Mouse (Mus musculus): ENCODE measurements around the gene Xab2. TPM values are rescaled to one million over a fixed set of nuclear protein-coding genes. Genes with fewer than 3 reads are reported as not detected.
A peak's percentile ranks its signal among the peaks of the same experiment; 100 is the strongest.

Xab2 gene
- 71.6 and 74.6 TPM in 2 replicates for polyA plus RNA-seq (2016; fragmentation: Nextera tagmentation; extraction: Ambion mirVana)

DNA sequence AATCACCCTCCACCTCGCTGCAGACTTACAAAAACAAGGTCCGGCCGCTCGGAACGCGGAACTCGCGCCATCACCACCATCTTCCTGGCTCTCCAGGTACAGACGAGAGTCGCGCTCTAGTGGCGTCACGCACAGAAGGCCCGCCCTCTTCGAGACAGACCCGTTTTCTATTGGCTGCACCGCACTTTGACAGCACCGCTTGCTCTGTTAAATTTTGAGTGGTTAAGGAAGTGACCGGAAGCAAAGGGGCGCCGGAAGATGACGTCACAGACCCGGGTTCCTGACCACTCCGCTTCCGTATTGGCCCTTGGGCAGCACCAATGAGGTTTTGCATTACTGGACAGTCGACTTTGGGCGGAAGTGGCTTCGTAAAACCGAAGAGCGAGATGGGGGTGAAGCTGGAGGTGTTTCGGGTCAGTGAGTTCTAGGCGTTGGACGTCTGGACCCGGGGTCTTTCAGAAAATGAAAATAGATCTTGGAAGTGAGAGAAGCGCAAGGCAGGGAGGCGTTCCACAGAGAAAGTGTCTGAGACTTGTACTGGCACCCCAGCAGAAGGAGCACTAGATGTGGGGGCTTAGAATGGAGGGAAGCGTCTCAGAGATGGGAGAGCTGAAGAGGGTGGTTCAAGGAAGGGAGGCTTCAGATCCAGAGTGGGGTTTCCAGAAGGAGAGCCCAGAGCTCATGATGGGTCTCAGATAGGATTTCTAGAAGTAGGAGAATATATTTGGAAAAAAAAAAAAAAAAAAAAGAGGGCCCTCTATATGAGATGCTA, at the start of gene Xab2, which contains the start of gene Pet100:
Xab2 (minus strand) TSS at position 118 of the 772 bp plus-strand sequence.
Pet100 (plus strand) TSS at position 350 of the 772 bp plus-strand sequence.
- H3K27me3 ChIP-seq (ENCODE audit: insufficient read depth, poor library complexity, severe bottlenecking): no peaks in the 10 kb centered on the region
- whole genome bisulfite sequencing: under 1% methylated on average over 37 of the region's 37 CpGs
- peak; percentile 100 for DNase-seq (ENCODE audit: low spot score)

DNA sequence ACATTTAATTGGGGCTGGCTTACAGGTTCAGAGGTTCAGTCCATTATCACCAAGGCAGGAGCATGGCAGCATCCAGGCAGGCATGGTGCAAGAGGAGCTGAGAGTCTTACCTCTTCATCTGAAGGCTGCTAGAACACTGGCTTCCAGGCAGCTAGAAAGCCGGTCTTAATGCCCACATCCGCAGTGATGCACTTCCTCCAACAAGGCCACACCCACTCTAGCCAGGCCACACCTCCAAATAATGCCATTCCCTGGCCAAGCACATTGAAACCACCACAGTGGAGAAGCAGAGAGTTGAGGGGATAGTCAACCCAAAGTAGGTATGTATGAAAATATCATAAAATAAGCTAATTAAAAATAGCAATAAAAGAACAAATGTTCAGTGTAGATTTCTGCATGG, 49.3 kb upstream of the Xab2 start:
- no peaks in the 10 kb centered on the region for H3K36me3 ChIP-seq
- no peak overlapping the region for H3K4me3 ChIP-seq
- H3K27me3 ChIP-seq (ENCODE audit: insufficient read depth, poor library complexity, severe bottlenecking): no peaks in the 10 kb centered on the region
- no peaks in the 10 kb centered on the region for H3K9me3 ChIP-seq
- 86% methylated on average over 2 of the region's 2 CpGs for WGBS
- DNase-seq (ENCODE audit: low spot score): no peak
- peaks cover 6% of the 10 kb centered on the region; the same call in 1 of the 2 replicates for H3K4me1 ChIP-seq (replicated peaks)
- no peak overlapping the region for H3K27ac ChIP-seq

More for the DNA sequence above, at the start of gene Xab2, which contains the start of gene Pet100:
- Histone ChIP-seq H3K36me3 (peaks cover 24% of the 10 kb centered on the region), H3K4me1 (replicated peaks) (peaks cover 23% of the 10 kb centered on the region), H3K27ac (peak within 1 kb of the TSS; percentile 85), H3K4me3 (peak within 1 kb of the TSS; percentile 93), H3K9me3 (no peaks in the 10 kb centered on the region)

GRCm38 (mm10) chr8:3665507-3665906, 44.4 kb upstream of the Xab2 start, which contains the start of gene Mcemp1:
Mcemp1 (plus strand) TSS chr8:3665754.
- Histone ChIP-seq H3K4me1 (replicated peaks) (no peaks in the 10 kb centered on the region), H3K36me3 (no peaks in the 10 kb centered on the region), H3K27ac (no peak within 1 kb of the TSS), H3K4me3 (no peak within 1 kb of the TSS), H3K27me3 (ENCODE audit: insufficient read depth, poor library complexity, severe bottlenecking) (no peaks in the 10 kb centered on the region), H3K9me3 (no peaks in the 10 kb centered on the region)
- 71% methylated on average over 6 of the region's 6 CpGs for WGBS
- DNase-seq (ENCODE audit: low spot score): no peak

GRCm38 (mm10) chr8:3664405-3664804, 43.3 kb upstream of the Xab2 start:
- Histone ChIP-seq H3K36me3 (no peaks in the 10 kb centered on the region), H3K4me1 (replicated peaks) (no peaks in the 10 kb centered on the region), H3K27me3 (ENCODE audit: insufficient read depth, poor library complexity, severe bottlenecking) (no peaks in the 10 kb centered on the region), H3K27ac (no peak overlapping the region), H3K9me3 (no peaks in the 10 kb centered on the region), H3K4me3 (no peak overlapping the region)
- 69% methylated on average over 5 of the region's 5 CpGs for WGBS
- DNase-seq (ENCODE audit: low spot score): no peak

GRCm38 (mm10) chr8:3660889-3661288, 39.8 kb upstream of the Xab2 start:
- Histone ChIP-seq H3K4me1 (replicated peaks) (peaks cover 14% of the 10 kb centered on the region), H3K27me3 (ENCODE audit: insufficient read depth, poor library complexity, severe bottlenecking) (no peaks in the 10 kb centered on the region), H3K4me3 (no peak overlapping the region), H3K9me3 (no peaks in the 10 kb centered on the region), H3K36me3 (no peaks in the 10 kb centered on the region), H3K27ac (no peak overlapping the region)
- 79% methylated on average over 8 of the region's 8 CpGs for WGBS
- DNase-seq (ENCODE audit: low spot score): no peak

GRCm38 (mm10) chr8:3656725-3657381, 35.7 kb upstream of the Xab2 start:
- Histone ChIP-seq H3K9me3 (no peaks in the 10 kb centered on the region), H3K36me3 (no peaks in the 10 kb centered on the region), H3K27me3 (ENCODE audit: insufficient read depth, poor library complexity, severe bottlenecking) (no peaks in the 10 kb centered on the region), H3K4me3 (peak overlapping the region; percentile 29; the same call in 1 of the 2 replicates), H3K4me1 (replicated peaks) (peaks cover 14% of the 10 kb centered on the region), H3K27ac (no peak overlapping the region)
- 27% methylated on average over 7 of the region's 7 CpGs for WGBS
- peak; percentile 51 for DNase-seq (ENCODE audit: low spot score)

DNA sequence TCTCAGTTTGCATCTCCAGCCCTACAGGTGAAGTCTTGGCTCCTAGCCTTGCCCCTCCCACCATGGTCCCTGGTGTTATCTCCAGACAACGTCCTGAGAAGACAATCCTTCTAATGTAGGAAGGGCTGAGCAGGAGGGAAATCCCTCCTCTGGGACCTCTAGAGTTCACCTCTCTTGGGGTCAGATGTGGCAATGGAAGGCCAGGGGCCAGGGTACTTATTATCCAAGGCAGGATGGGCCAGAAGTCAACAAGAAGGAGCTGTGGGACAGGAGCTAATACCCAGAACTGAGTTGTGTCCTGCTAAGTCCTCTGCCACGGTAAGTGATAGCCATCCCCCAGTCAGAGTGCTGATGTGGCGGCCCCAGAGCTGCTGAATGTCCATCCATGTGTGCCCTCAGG, 34.4 kb upstream of the Xab2 start, which contains the start of gene Retn:
Retn (plus strand) TSS at position 245 of the 400 bp plus-strand sequence.
- Histone ChIP-seq H3K4me1 (replicated peaks) (peaks cover 14% of the 10 kb centered on the region), H3K36me3 (no peaks in the 10 kb centered on the region), H3K4me3 (no peak within 1 kb of the TSS), H3K27me3 (ENCODE audit: insufficient read depth, poor library complexity, severe bottlenecking) (no peaks in the 10 kb centered on the region), H3K27ac (no peak within 1 kb of the TSS), H3K9me3 (no peaks in the 10 kb centered on the region)
- 67% methylated on average over 3 of the region's 3 CpGs for WGBS
- DNase-seq (ENCODE audit: low spot score): no peak

DNA sequence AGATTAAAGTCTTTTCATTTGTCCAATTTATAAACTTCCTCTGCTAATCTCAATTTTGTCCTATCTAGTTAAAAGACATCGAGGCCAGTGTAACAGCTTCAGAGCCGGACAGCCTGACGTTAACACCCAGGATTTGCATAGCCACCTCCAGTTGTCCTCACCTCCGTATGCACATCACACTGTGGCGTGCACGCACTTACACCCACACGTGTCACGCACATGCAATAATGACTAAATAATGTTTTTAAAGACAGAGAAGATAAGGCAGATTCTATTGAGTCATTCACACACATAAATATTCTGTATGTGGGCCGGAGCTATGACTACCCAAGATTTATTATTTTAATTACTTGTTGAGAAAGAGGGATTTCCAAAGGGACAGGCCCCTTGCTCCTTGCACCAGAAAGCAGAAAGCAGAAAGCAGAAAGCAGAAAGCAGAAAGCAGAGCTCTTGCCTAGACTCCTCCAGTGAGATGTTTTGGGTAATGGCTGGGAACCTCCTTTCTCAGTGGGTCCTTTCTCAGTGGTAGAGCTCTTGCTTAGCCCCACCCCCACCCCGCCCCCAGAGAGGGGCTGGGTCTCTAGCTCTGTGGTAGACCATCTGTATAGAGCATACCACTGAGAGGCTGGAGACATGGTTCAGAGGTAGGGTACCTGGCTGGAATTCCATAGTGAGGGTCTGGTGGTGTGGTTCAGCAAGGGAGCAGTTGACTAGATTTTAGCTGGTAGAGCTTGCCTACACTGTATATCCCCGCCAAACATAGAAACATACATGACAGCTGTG, 33.8 kb upstream of the Xab2 start:
- WGBS: 75% methylated on average over 11 of the region's 11 CpGs
- H3K4me1 ChIP-seq (replicated peaks): peaks cover 14% of the 10 kb centered on the region
- no peak overlapping the region for H3K27ac ChIP-seq

DNA sequence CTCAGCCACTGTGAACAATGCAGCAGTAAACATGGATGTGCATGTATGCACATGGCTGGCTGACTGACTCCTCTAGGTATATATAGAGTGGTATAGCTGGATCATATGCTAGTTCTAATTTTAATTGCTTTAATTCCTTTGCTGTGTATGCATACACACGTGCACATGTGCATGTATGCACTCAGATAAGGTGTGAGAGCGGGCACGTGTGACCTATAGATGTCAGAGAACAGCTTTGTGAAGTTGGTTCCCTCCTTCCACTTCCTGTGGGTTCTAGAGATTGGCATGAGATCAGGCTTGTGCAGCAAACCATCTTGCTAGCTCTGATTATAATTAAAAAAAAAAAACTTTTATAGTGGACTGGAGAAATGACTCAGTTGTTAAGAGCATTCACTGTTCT, 31.7 kb upstream of the Xab2 start:
- no peaks in the 10 kb centered on the region for H3K9me3 ChIP-seq
- H3K27ac ChIP-seq: no peak overlapping the region
- no peaks in the 10 kb centered on the region for H3K27me3 ChIP-seq (ENCODE audit: insufficient read depth, poor library complexity, severe bottlenecking)
- no peak for DNase-seq (ENCODE audit: low spot score)
- H3K4me1 ChIP-seq (replicated peaks): peaks cover 19% of the 10 kb centered on the region
- no peak overlapping the region for H3K4me3 ChIP-seq
- WGBS: 65% methylated on average over 3 of the region's 3 CpGs
- no peaks in the 10 kb centered on the region for H3K36me3 ChIP-seq

More for the DNA sequence above, 33.8 kb upstream of the Xab2 start:
- no peaks in the 10 kb centered on the region for H3K27me3 ChIP-seq (ENCODE audit: insufficient read depth, poor library complexity, severe bottlenecking)
- H3K36me3 ChIP-seq: no peaks in the 10 kb centered on the region
- DNase-seq (ENCODE audit: low spot score): no peak
- no peak overlapping the region for H3K4me3 ChIP-seq
- no peaks in the 10 kb centered on the region for H3K9me3 ChIP-seq

- Histone ChIP-seq H3K4me1 (replicated peaks) (0 out of 2 replicates have a peak, but pooled peaks cover 5% of the 10 kb centered on the region), H3K9me3 (no peaks in the 10 kb centered on the region), H3K27me3 (ENCODE audit: insufficient read depth, poor library complexity, severe bottlenecking) (no peaks in the 10 kb centered on the region), H3K27ac (no peak overlapping the region), H3K4me3 (no peak overlapping the region), H3K36me3 (no peaks in the 10 kb centered on the region)
- WGBS: 38% methylated on average over 1 of the region's 1 CpGs
- no peak for DNase-seq (ENCODE audit: low spot score)
These were observed 27.9 kb upstream of the Xab2 start for GRCm38 (mm10) chr8:3648990-3649389.

- Histone ChIP-seq H3K36me3 (no peaks in the 10 kb centered on the region), H3K4me1 (replicated peaks) (0 out of 2 replicates have a peak, but pooled peaks cover 5% of the 10 kb centered on the region), H3K4me3 (no peak overlapping the region), H3K27ac (no peak overlapping the region), H3K27me3 (ENCODE audit: insufficient read depth, poor library complexity, severe bottlenecking) (no peaks in the 10 kb centered on the region), H3K9me3 (no peaks in the 10 kb centered on the region)
- WGBS: 67% methylated on average over 2 of the region's 2 CpGs
- DNase-seq (ENCODE audit: low spot score): no peak
These were observed 27.2 kb upstream of the Xab2 start for GRCm38 (mm10) chr8:3648268-3648667.

- H3K27me3 ChIP-seq (ENCODE audit: insufficient read depth, poor library complexity, severe bottlenecking): no peaks in the 10 kb centered on the region
- no peak for DNase-seq (ENCODE audit: low spot score)
- no peaks in the 10 kb centered on the region for H3K9me3 ChIP-seq
- 0 out of 2 replicates have a peak, but pooled peaks cover 5% of the 10 kb centered on the region for H3K4me1 ChIP-seq (replicated peaks)
- 83% methylated on average over 4 of the region's 4 CpGs for WGBS
- no peak overlapping the region for H3K4me3 ChIP-seq
- no peak overlapping the region for H3K27ac ChIP-seq
- no peaks in the 10 kb centered on the region for H3K36me3 ChIP-seq
These were observed 26.4 kb upstream of the Xab2 start for GRCm38 (mm10) chr8:3647561-3647960.
